Mouse (Mus musculus) brain, embryonic 14.5 days (tissue): Measurements from ENCODE around the gene Lrp8. TPM values are rescaled to one million over a fixed set of nuclear protein-coding genes. Genes with fewer than 3 reads are reported as not detected.

Experiments
- DNase-seq: peaks from one replicate; pipeline ENCODE4 v3.0.0-alpha.2; 2011; ENCODE audit warnings: low read depth
- CTCF ChIP-seq: fragments of 200-500 bp; IDR thresholded peaks from 2 replicates; pipeline ENCODE4 v1.5.1; 2012; ENCODE audit warnings: inconsistent platforms, mild to moderate bottlenecking, moderate library complexity, borderline replicate concordance; ENCODE audit not compliant: insufficient read depth, insufficient read length; ENCODE audit errors: extremely low read depth
- POLR2A ChIP-seq: fragments of 200-500 bp; IDR thresholded peaks from 2 replicates; pipeline ENCODE4 v1.6.1; 2012; ENCODE audit warnings: mild to moderate bottlenecking, inconsistent platforms, borderline replicate concordance; ENCODE audit not compliant: poor library complexity, insufficient read depth, insufficient read length, severe bottlenecking; ENCODE audit errors: extremely low read depth
- polyA plus RNA-seq: library from polyadenylated mRNA; depleted of rRNA; stranded (reverse); fragments of >200 nt; gene quantifications from 2 replicates; pipeline ENCODE4 v1.2.3, GENCODE M21; 2012

Gene Lrp8
- polyA plus RNA-seq, 1 experiment: 146 TPM

DNA sequence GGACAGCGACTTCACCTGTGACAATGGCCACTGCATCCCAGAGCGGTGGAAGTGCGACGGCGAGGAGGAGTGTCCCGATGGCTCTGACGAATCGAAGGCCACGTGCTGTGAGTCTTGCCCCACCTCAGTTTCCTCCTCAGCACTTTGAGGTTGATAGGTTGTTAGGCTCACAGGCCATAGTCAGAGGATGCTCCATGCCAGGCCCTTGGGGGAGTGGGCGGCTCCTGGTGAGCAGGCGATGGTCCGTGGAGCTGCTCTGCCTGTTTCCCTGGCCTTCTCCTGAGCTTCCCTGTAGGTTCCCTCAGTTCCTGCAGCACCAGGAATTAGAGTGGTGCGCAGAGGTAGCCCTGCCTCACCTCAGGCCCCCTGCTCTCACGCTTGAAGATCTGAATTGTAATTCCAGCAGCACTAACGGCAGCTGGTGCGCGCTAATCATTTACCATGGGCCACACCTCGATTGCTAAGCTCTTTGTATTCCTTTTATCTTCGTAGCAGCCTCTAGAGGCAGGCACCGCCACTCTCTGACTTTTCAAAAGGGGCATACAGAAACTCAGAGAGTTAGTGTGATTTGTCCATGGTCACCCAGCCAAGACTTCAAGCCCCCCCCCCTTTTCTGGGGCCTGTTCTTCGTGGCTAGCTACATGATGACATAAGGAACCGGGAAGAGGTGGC is 32.7 kb downstream of the Lrp8 start:
- DNase-seq: peak; percentile 87
- TF ChIP-seq POLR2A (no peak), CTCF (no peak; the same call in 1 of the 2 replicates)

DNA sequence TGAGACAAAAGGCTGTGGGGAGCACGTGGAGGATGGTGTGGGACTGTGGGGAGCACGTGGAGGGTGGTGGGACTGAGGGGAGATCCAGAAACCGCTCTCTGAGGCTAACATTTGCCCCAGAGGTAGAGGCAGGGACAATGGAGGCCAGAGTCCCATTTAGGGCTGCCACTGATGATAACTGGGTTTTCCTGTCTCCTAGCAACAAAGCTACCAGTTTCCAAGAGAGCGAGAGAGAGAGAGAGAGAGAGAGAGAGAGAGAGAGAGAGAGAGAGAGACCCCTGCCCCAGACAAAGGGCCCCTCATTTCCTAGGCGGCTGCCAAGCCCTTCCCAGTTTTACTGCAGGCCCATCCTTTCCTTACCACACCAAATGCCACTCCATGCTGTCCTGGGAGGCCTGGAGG is 33.4 kb downstream of the Lrp8 start:
- TF ChIP-seq CTCF: no peak
- TF ChIP-seq POLR2A: no peak
- peak; percentile 85 for DNase-seq

DNA sequence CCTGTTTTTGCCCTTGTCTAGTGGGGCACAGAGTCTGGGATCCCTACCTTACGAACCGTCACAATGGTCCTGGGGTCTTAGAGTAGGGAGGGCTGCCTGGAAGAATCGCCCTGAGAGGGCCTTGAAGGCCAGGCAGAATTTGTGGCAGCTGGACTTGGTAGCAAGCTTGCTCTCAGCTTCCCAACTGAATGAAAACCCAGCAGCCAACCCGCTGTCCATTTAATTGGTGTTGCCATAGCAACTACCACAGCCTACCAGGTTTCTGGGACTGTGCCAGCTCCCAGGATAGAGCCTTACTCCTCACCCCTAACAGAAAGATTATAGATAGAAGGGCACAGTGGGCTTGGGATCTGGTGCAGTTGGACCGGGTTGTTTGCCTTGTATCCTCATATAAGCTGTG is 34.7 kb downstream of the Lrp8 start:
- peak; percentile 97 for DNase-seq
- TF ChIP-seq CTCF: no peak
- TF ChIP-seq POLR2A: no peak

GRCm38 (mm10) chr4:107837910-107838309 is 35.8 kb downstream of the Lrp8 start:
- peak; percentile 69 for DNase-seq
- TF ChIP-seq CTCF (no peak), POLR2A (no peak)

DNA sequence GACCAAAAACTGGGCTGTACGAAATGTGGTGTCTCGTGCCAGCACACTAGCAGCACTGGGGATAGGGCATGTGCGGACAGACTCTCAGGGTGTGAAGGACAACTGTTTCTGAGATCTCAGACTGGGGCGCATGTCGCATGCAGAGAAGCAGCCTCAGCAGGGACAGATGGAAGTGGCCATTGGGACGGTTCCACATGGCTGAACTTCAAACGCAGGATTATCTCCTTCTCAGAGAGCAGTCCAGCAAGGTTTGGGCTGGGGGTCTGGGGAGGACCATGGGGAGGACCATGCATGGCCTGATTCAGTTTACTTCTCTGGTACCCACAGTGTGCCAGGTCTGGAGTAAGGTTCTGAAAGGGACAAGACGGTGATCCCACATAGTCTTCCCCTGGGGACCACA is 41.6 kb downstream of the Lrp8 start:
- TF ChIP-seq CTCF (no peak), POLR2A (no peak)
- DNase-seq: peak; percentile 75

DNA sequence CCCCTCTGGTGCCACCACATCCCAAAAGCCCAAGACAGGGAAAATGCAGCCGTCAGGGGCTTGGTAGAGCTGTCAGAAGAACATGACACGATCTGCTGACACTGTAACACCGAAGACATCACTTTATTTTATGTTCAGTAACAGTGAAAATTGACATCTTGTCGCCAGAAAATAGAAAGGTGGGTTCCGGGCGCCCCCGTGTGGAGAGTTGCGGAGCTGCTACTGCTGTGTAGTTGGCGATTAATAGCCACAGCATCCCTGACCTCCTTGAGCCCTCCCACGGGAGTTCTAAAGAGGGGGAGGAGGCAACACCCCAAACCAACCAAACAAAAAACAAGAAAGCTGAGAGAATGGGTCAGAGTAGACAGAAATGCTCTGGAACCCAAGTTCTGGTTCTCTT is 42.9 kb downstream of the Lrp8 start:
- peak; percentile 97 for TF ChIP-seq CTCF
- no peak for TF ChIP-seq POLR2A
- DNase-seq: peak; percentile 81

DNA sequence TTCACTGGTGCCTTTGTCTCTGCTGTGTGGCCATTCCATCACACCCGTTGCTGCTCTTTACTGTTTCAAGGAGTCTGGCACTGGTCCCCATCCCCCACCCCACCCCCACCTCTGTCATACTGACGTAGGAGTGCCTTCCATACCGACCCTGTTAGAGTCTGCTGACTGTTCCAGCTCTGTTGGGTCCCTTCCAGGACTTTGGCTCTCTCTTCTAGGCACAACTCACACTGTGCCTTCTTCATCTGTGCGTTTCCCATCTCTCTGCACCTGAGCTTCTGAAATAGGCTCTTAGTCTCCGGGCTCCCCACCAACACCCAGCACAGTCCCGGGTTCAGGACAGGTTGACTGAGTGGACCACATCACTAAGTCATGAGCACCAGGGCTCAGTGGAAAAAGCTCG is 44.7 kb downstream of the Lrp8 start:
- no peak for DNase-seq
- TF ChIP-seq POLR2A (no peak), CTCF (no peak)

GRCm38 (mm10) chr4:107848546-107848945 is 46.5 kb downstream of the Lrp8 start:
- TF ChIP-seq POLR2A: no peak
- TF ChIP-seq CTCF: no peak
- no peak for DNase-seq

DNA sequence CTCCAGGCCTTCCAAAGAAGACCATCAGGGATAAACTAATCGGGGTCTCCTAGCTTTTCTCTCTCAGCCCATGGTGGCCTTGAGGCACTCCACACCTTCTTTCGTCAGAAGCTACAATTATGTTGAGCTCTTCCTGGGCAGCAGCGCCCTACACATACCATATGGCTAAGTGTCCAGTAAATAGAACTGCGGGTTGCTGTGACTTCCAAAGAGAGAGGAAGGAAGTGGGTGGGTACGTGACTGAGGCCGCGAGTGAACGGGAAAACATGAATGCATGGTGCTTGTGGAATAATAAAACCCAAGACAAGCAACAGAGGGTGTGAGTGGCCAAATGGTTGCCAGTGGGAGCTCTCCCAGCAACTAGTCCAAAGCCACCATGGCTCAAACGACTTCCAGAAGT is 47.6 kb downstream of the Lrp8 start:
- TF ChIP-seq CTCF (no peak), POLR2A (no peak)
- no peak for DNase-seq

DNA sequence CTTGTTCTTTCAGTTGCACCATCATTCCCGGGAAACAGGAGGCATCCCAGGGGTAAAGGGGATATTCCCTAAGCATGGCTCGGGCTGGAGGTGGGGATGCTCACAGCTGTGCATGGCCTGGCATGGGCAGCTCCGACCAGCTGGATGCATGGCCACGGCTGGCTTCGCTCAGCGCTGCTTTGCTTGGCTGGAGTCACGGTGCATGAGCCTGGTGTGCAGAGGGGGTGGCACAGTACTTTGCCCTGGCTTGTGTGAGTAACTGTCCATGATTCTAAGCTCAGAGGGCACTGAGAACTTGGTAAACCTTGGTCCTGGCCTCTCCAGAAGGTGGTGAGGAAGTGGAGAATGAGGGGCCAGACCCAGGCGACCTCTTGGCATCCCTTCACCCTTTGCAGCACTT is 48.0 kb downstream of the Lrp8 start:
- DNase-seq: no peak
- no peak for TF ChIP-seq CTCF
- TF ChIP-seq POLR2A: no peak

DNA sequence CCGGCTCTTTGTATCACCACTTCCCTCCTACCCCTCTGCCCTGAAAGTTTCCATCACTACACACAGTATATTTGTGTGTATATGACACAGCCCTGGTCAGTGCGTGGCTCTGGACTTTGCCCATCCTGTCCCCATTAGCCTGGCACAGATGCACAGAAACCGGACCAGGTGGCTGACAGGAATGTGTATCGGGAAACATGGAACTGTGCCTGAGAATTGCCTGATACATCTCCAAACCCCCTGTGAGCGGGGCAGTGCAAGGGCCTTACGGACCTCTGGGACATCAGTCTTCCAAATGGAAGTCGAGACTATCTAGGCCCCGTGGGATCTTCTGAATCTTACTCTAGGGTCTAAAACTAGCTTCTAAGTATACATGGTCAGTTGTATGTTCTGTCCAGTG is 51.3 kb downstream of the Lrp8 start:
- TF ChIP-seq CTCF: no peak
- TF ChIP-seq POLR2A: no peak
- no peak for DNase-seq

GRCm38 (mm10) chr4:107853836-107854235 is 51.8 kb downstream of the Lrp8 start:
- TF ChIP-seq POLR2A (no peak), CTCF (no peak)
- no peak for DNase-seq

DNA sequence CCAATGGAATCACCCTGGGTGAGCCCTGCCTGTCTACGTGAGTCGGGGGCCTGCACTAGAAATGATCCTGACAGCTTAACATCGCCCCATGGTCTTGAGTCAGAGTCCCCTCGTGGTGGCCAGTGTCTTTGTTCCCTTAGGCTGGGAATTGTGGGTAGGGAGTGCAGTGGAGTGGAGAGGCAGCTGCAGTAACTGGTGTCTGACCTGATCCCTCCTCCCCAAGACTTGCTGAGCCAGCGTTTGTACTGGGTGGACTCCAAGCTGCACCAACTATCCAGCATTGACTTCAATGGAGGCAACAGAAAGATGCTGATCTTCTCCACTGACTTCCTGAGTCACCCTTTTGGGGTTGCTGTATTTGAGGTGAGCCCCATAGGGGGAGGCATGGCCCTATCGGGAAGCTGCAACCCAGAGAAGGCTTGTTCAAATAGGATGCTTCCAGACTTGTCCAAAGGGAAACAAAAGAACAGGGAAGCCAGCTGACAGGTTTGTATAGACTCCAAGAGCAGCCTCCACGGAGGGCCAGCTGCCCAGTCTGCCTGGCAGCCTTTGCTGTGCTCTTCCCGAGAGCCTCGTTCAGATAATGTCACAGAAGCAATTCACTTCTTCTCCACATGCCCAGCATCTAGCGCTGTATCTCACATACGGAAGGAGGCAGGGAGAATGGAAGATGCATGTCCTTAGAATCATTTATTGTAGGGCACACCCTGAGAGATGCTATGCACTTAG is 55.1 kb downstream of the Lrp8 start:
- peak; percentile 61 for DNase-seq

More for the DNA sequence above, 55.1 kb downstream of the Lrp8 start:
- TF ChIP-seq POLR2A: no peak
- no peak for TF ChIP-seq CTCF
